Mouse (Mus musculus): ENCODE measurements around the gene Cnrip1. TPM values are rescaled to one million over a fixed set of nuclear protein-coding genes. Genes with fewer than 3 reads are reported as not detected.
"Not testable (repeated sequence)": the region's sequence is repeated elsewhere in the genome, so short reads cannot be mapped to it uniquely, and the experiment has no call there.

Gene Cnrip1
- polyA plus RNA-seq, 1 experiment from 2014 or later: 93.1 TPM

GRCm38 (mm10) chr11:17045806-17046205, 5.6 kb upstream of the Cnrip1 start:
- no peak overlapping the region for H3K9ac ChIP-seq (replicated peaks)
- H3K4me3 ChIP-seq (replicated peaks): no peak overlapping the region
- H3K27me3 ChIP-seq: no peaks in the 10 kb centered on the region
- H3K9me3 ChIP-seq: no peaks in the 10 kb centered on the region
- no peaks in the 10 kb centered on the region for H3K36me3 ChIP-seq
- no peak overlapping the region for H3K27ac ChIP-seq
- H3K4me2 ChIP-seq (replicated peaks): no peak overlapping the region
- no peak for ATAC-seq
- 0 out of 2 replicates have a peak, but pooled peaks cover under 1% of the 10 kb centered on the region for H3K4me1 ChIP-seq (replicated peaks)
- WGBS: 96% methylated on average over 2 of the region's 2 CpGs

DNA sequence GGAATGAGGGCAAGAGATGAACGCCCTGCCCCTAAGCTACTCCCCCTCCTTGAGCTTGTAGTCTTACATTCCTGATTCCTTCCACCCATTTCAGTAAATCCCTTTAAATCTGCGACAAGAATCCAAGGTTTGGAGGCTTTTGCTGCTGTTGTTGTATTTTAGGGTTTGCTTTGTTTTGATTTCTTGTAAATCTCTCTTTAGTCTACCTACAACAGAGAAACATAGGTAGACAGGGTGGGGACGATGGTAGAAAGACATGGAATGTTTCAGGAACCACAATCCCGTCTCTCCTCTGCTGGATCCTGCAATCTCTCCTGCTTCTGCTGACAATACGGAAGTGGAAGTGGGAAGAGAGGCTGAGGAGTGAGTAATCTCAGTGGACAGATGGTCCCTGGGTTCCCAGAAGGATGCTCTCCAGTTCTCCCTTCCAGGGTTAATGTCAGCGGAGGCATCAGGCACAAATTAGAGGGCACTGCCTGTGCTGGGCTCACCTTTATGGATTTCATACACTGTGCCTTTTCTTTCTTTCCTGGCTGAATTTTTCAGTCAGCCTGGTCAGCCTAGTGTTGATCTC, 1.2 kb downstream of the Cnrip1 start:
- peak overlapping the region; percentile 64 for H3K4me2 ChIP-seq (replicated peaks)
- H3K4me3 ChIP-seq (replicated peaks): peak overlapping the region; percentile 77
- H3K27ac ChIP-seq: peak overlapping the region; percentile 94
- H3K9ac ChIP-seq (replicated peaks): peak overlapping the region; percentile 89
- no peaks in the 10 kb centered on the region for H3K9me3 ChIP-seq
- peaks cover 28% of the 10 kb centered on the region for H3K4me1 ChIP-seq (replicated peaks)
- peak; percentile 19; the same call in 1 of the 2 replicates for ATAC-seq
- H3K36me3 ChIP-seq: peaks cover 3% of the 10 kb centered on the region; the same call in 1 of the 2 replicates
- no peaks in the 10 kb centered on the region for H3K27me3 ChIP-seq
- 17% methylated on average over 6 of the region's 6 CpGs for WGBS

DNA sequence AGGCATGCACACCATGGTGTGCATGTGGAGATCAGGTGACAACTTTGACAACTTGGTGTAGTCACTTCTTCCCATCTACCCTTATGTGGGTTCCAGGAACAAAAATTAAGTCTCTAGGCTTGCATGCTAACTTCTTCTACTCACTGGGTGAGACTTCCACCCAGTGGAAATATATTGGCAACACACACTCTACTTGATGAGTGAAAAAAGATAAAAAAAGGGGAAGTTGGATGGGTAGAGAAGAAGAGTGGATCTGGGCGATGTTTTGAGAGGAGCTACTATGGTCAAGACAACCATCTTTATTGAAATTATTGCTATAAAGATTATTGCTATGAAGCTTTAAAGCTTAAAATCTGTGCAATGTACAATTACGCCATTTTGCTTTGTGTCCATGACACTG, 18.0 kb downstream of the Cnrip1 start:
- not testable (repeated sequence) for H3K27ac ChIP-seq; H3K4me1 ChIP-seq (replicated peaks); H3K9ac ChIP-seq (replicated peaks); H3K36me3 ChIP-seq; H3K4me3 ChIP-seq (replicated peaks); H3K9me3 ChIP-seq; ATAC-seq; H3K4me2 ChIP-seq (replicated peaks); H3K27me3 ChIP-seq
- WGBS: 95% methylated on average over 2 of the region's 2 CpGs

GRCm38 (mm10) chr11:17075656-17076055, 24.3 kb downstream of the Cnrip1 start:
- Histone ChIP-seq H3K4me1 (replicated peaks) (no peaks in the 10 kb centered on the region), H3K9me3 (no peaks in the 10 kb centered on the region), H3K27ac (no peak overlapping the region), H3K4me3 (replicated peaks) (no peak overlapping the region), H3K27me3 (no peaks in the 10 kb centered on the region), H3K4me2 (replicated peaks) (no peak overlapping the region), H3K9ac (replicated peaks) (no peak overlapping the region), H3K36me3 (peaks cover 15% of the 10 kb centered on the region)
- ATAC-seq: no peak
- WGBS: 89% methylated on average over 2 of the region's 2 CpGs

DNA sequence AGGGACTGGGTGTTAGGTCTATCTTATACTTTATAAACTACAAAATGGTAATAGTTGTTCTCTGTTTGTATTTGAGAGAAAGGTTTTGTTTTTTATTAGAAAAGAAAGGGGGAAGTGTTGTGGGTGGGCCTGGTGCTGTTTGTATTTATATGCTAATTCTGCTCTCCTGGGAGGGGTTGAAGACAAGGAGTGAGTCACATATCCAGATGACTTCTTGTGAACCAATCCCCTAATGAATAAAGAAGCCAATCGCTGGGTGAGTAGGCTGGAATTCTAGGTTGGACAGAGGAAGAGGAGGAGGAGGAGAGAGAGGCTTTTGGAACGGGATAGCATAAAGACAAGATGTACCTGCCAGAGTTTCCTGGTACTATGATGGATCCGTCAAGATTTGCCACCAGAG, 30.7 kb downstream of the Cnrip1 start:
- H3K4me1 ChIP-seq (replicated peaks): no peaks in the 10 kb centered on the region
- no peak for ATAC-seq
- no peaks in the 10 kb centered on the region for H3K27me3 ChIP-seq
- H3K9ac ChIP-seq (replicated peaks): no peak overlapping the region
- 56% methylated on average over 3 of the region's 3 CpGs for WGBS
- no peak overlapping the region for H3K4me2 ChIP-seq (replicated peaks)
- no peak overlapping the region for H3K27ac ChIP-seq
- H3K36me3 ChIP-seq: peaks cover 12% of the 10 kb centered on the region
- H3K9me3 ChIP-seq: no peaks in the 10 kb centered on the region
- no peak overlapping the region for H3K4me3 ChIP-seq (replicated peaks)

GRCm38 (mm10) chr11:17082953-17083352, 31.6 kb downstream of the Cnrip1 start:
- H3K9me3 ChIP-seq: no peaks in the 10 kb centered on the region
- no peak overlapping the region for H3K4me2 ChIP-seq (replicated peaks)
- no peaks in the 10 kb centered on the region for H3K27me3 ChIP-seq
- H3K36me3 ChIP-seq: peaks cover 12% of the 10 kb centered on the region
- no peak overlapping the region for H3K4me3 ChIP-seq (replicated peaks)
- 57% methylated on average over 2 of the region's 2 CpGs for WGBS
- no peak overlapping the region for H3K9ac ChIP-seq (replicated peaks)
- H3K27ac ChIP-seq: no peak overlapping the region
- 0 out of 2 replicates have a peak, but pooled peaks have one; percentile 27 for ATAC-seq
- H3K4me1 ChIP-seq (replicated peaks): no peaks in the 10 kb centered on the region

DNA sequence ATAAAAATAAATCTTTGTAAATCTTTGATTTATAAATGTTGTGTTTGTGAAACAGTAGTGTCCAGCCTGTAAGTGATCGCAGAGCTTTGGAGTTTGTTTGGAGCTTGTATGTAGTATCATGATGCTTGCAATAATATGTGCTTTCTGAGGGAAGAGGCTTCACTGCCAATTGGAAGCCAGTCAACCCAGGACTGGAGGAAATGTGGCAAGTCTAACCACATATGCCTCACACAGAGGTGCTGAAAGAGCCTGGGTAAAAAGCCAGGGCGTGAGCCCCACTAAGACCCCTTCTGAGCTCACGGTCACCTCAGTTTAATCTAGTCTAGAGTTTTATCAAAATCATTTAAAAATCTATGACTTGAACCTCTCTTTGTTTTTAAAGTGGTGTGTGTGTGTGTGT, 32.1 kb downstream of the Cnrip1 start:
- no peaks in the 10 kb centered on the region for H3K4me1 ChIP-seq (replicated peaks)
- no peak overlapping the region for H3K4me3 ChIP-seq (replicated peaks)
- ATAC-seq: no peak
- 97% methylated on average over 3 of the region's 3 CpGs for WGBS
- peaks cover 7% of the 10 kb centered on the region for H3K36me3 ChIP-seq
- no peak overlapping the region for H3K27ac ChIP-seq
- H3K9me3 ChIP-seq: no peaks in the 10 kb centered on the region
- H3K4me2 ChIP-seq (replicated peaks): no peak overlapping the region
- H3K27me3 ChIP-seq: no peaks in the 10 kb centered on the region
- H3K9ac ChIP-seq (replicated peaks): no peak overlapping the region

GRCm38 (mm10) chr11:17083866-17084265, 32.5 kb downstream of the Cnrip1 start:
- 86% methylated on average over 1 of the region's 1 CpGs for WGBS
- H3K4me2 ChIP-seq (replicated peaks): no peak overlapping the region

DNA sequence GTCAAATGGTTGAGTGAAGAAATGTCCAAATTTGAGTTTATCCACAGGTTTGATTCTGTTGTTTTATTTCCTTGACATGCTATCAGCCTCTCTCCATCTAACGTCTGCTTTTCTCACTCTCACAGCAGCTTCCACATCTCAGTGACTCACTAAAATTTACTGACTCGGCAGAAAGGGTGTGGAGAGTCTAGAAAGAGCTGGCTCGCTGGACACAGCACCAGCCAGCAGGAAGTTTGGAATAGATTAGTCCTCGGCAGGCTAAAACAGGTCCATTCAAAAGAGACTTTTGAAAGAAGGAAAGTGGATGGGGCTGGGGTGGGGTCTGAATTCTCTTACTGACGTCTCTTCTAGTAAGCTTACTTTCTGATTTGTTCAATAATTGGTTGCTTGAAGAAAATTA, 34.7 kb downstream of the Cnrip1 start:
- H3K4me3 ChIP-seq (replicated peaks): no peak overlapping the region
- WGBS: 28% methylated on average over 5 of the region's 5 CpGs
- no peaks in the 10 kb centered on the region for H3K27me3 ChIP-seq
- ATAC-seq: no peak
- no peak overlapping the region for H3K9ac ChIP-seq (replicated peaks)
- H3K4me1 ChIP-seq (replicated peaks): no peaks in the 10 kb centered on the region
- H3K9me3 ChIP-seq: no peaks in the 10 kb centered on the region
- no peaks in the 10 kb centered on the region for H3K36me3 ChIP-seq
- H3K27ac ChIP-seq: no peak overlapping the region
- H3K4me2 ChIP-seq (replicated peaks): no peak overlapping the region

More at GRCm38 (mm10) chr11:17083866-17084265, 32.5 kb downstream of the Cnrip1 start:
- no peak for ATAC-seq
- H3K9ac ChIP-seq (replicated peaks): no peak overlapping the region
- no peaks in the 10 kb centered on the region for H3K4me1 ChIP-seq (replicated peaks)
- H3K9me3 ChIP-seq: no peaks in the 10 kb centered on the region
- peaks cover 3% of the 10 kb centered on the region for H3K36me3 ChIP-seq
- H3K4me3 ChIP-seq (replicated peaks): no peak overlapping the region
- H3K27ac ChIP-seq: no peak overlapping the region
- H3K27me3 ChIP-seq: no peaks in the 10 kb centered on the region

- Histone ChIP-seq H3K9ac (replicated peaks) (no peak overlapping the region), H3K27ac (no peak overlapping the region), H3K36me3 (no peaks in the 10 kb centered on the region), H3K27me3 (no peaks in the 10 kb centered on the region), H3K9me3 (no peaks in the 10 kb centered on the region), H3K4me2 (replicated peaks) (no peak overlapping the region), H3K4me3 (replicated peaks) (no peak overlapping the region), H3K4me1 (replicated peaks) (no peaks in the 10 kb centered on the region)
- WGBS: 88% methylated on average over 5 of the region's 5 CpGs
- no peak for ATAC-seq
Measured at GRCm38 (mm10) chr11:17106936-17107335, 55.5 kb downstream of the Cnrip1 start.

GRCm38 (mm10) chr11:17107359-17107758, 56.0 kb downstream of the Cnrip1 start:
- no peaks in the 10 kb centered on the region for H3K9me3 ChIP-seq
- no peaks in the 10 kb centered on the region for H3K27me3 ChIP-seq
- no peaks in the 10 kb centered on the region for H3K36me3 ChIP-seq
- H3K4me3 ChIP-seq (replicated peaks): no peak overlapping the region
- no peak overlapping the region for H3K27ac ChIP-seq
- ATAC-seq: no peak
- WGBS: 83% methylated on average over 6 of the region's 6 CpGs
- H3K9ac ChIP-seq (replicated peaks): no peak overlapping the region
- no peak overlapping the region for H3K4me2 ChIP-seq (replicated peaks)
- no peaks in the 10 kb centered on the region for H3K4me1 ChIP-seq (replicated peaks)

GRCm38 (mm10) chr11:17112419-17113090, 61.2 kb downstream of the Cnrip1 start:
- 78% methylated on average over 1 of the region's 1 CpGs for WGBS
- no peak overlapping the region for H3K4me3 ChIP-seq (replicated peaks)
- no peaks in the 10 kb centered on the region for H3K27me3 ChIP-seq
- H3K27ac ChIP-seq: no peak overlapping the region
- ATAC-seq: no peak
- H3K36me3 ChIP-seq: no peaks in the 10 kb centered on the region
- H3K4me1 ChIP-seq (replicated peaks): no peaks in the 10 kb centered on the region
- H3K9me3 ChIP-seq: no peaks in the 10 kb centered on the region
- H3K9ac ChIP-seq (replicated peaks): no peak overlapping the region
- no peak overlapping the region for H3K4me2 ChIP-seq (replicated peaks)

DNA sequence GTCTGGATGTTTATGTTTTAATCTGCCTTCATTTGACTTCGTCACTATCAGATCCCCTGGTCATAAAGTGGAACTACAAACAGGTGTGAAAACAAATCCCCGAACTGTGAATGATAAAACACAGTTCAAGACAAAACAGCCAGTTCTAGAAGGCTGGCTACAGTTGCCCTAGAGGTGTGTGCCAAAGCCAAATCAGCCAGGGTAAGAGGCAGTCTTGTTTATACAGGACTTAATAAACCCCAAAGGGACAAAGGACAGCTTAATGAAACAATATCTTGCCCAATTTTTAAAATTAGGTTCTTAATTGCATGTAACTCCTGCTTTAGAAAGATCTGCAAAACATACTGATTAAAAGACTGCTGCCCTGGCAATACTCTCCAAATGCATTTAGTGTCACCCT, 75.0 kb downstream of the Cnrip1 start:
- Histone ChIP-seq H3K9me3 (no peaks in the 10 kb centered on the region), H3K4me2 (replicated peaks) (no peak overlapping the region), H3K4me3 (replicated peaks) (no peak overlapping the region), H3K4me1 (replicated peaks) (no peaks in the 10 kb centered on the region), H3K27me3 (no peaks in the 10 kb centered on the region), H3K9ac (replicated peaks) (no peak overlapping the region), H3K27ac (no peak overlapping the region), H3K36me3 (no peaks in the 10 kb centered on the region)
- 78% methylated on average over 2 of the region's 2 CpGs for WGBS
- ATAC-seq: no peak

Measured in midbrain, embryonic 13.5 days (tissue).